Mouse (Mus musculus) spleen, adult 2 months (tissue): ENCODE data around the gene Alox12b. TPM values are rescaled to one million over a fixed set of nuclear protein-coding genes. Genes with fewer than 3 reads are reported as not detected.

Source experiments
- DNase-seq, 2 experiments: peaks; one replicate each; pipeline versions ENCODE4 v3.0.0 to v3.0.0-alpha.2; 2012 to 2021; ENCODE audit warnings: low spot score in 2 of 2, low read depth in 1 of 2
- H3K27ac ChIP-seq: fragments of 200-500 bp; 2 replicates; pipeline ENCODE4 v1.5.1; 2012; ENCODE audit warnings: low read length, inconsistent platforms; ENCODE audit not compliant: insufficient read depth
- H3K27me3 ChIP-seq: fragments of 200-500 bp; 2 replicates; pipeline ENCODE4 v1.6.1; 2012; ENCODE audit warnings: mild to moderate bottlenecking, moderate library complexity, low read length, inconsistent platforms; ENCODE audit not compliant: control insufficient read depth, insufficient read depth
- H3K36me3 ChIP-seq: fragments of 200-500 bp; 2 replicates; pipeline ENCODE4 v1.6.1; 2012; ENCODE audit warnings: mild to moderate bottlenecking, low read length, inconsistent platforms; ENCODE audit not compliant: control insufficient read depth, insufficient read depth
- H3K4me1 ChIP-seq: fragments of 200-500 bp; 2 replicates; pipeline ENCODE4 v1.6.1; 2011; ENCODE audit warnings: inconsistent platforms; ENCODE audit not compliant: control insufficient read depth, insufficient read depth, insufficient read length
- H3K4me3 ChIP-seq: fragments of 200-500 bp; 2 replicates; pipeline ENCODE4 v1.5.1; 2011; ENCODE audit warnings: mild to moderate bottlenecking, inconsistent platforms; ENCODE audit not compliant: insufficient read depth, insufficient read length; ENCODE audit errors: extremely low read depth
- CTCF ChIP-seq: fragments of 200-500 bp; IDR thresholded peaks from 2 replicates; pipeline ENCODE4 v1.5.1; 2011; ENCODE audit warnings: mild to moderate bottlenecking, inconsistent platforms; ENCODE audit not compliant: insufficient read depth, insufficient read length, insufficient replicate concordance; ENCODE audit errors: extremely low read depth
- POLR2A ChIP-seq: fragments of 200-500 bp; IDR thresholded peaks from 2 replicates; pipeline ENCODE4 v1.6.1; 2011; ENCODE audit warnings: low read depth, low read length, inconsistent platforms
- WGBS: fragments of 180-500 bp; shearing (Covaris S2); methylation state at CpG from one replicate; pipeline ENCODE4 v1.1.7; 2018; 5-methylcytosine and 5-hydroxymethylcytosine counted together
- polyA plus RNA-seq: library from polyadenylated mRNA; depleted of rRNA; stranded (reverse); fragments of >200 nt; gene quantifications from 2 replicates; pipeline ENCODE4 v1.2.3, GENCODE M21; 2012

Alox12b gene
- polyA plus RNA-seq, 1 experiment = not detected

DNA sequence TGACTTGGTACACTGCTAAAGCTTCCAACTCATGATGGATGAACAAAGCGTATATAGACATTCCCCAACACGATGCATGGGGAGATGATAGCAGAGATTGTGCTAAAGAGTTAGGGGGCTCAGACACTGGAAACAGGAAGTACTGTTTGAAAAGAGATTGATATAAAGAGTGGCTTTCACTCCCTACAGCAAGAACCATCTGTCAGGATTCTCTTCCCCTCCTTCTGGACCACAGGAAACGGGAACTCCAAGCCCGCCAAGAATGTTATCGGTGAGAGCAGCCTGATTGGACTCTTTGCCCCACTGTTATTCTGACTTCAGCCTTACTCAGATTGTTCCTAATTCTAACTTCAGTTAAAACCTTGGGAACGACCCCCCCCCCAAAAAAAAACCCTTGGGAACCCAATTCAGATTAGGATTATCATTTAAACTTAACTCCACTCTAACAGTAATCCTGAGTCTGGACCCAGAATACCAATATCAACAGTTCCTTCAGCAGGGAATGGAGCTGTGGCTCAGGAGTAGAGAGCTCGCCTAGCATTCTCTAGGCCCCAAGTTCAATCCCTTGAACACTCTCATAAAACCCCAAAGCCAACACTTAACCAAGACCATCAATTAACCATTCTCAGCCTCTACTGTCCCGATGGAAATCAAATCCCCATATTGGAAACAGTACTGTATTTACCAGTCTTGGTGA is 28.2 kb upstream of the Alox12b start:
- Histone ChIP-seq H3K4me1 (peaks cover 5% of the 10 kb centered on the region; the same call in 1 of the 2 replicates), H3K36me3 (no peaks in the 10 kb centered on the region), H3K27me3 (no peaks in the 10 kb centered on the region), H3K4me3 (no peak overlapping the region), H3K27ac (no peak overlapping the region)
- TF ChIP-seq POLR2A (no peak), CTCF (no peak)
- DNase-seq = no peak
- 64% methylated on average over 8 of the region's 8 CpGs for WGBS

DNA sequence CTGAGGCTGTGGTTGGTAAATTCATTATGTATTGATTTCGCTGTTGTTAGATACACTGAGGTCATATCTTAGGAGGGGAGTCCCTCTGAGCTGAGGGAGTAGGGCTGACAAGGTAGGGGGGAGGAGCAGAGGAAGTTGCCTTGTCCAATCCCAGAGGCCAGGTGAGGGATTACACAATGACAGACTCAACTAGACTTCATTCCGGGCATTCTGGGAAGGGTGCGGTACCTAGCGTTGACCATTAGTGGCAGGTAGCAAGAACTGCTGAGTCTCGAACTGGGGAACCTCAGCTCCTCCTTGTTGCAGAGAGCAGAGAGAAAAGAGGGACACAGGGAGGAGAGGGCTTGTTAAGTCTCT is 23.2 kb upstream of the Alox12b start:
- no peak for DNase-seq
- Histone ChIP-seq H3K27me3 (no peaks in the 10 kb centered on the region), H3K4me3 (no peak overlapping the region), H3K4me1 (peaks cover 7% of the 10 kb centered on the region; the same call in 1 of the 2 replicates), H3K36me3 (no peaks in the 10 kb centered on the region), H3K27ac (no peak overlapping the region)
- WGBS = 64% methylated on average over 5 of the region's 5 CpGs
- TF ChIP-seq POLR2A (no peak), CTCF (no peak)

DNA sequence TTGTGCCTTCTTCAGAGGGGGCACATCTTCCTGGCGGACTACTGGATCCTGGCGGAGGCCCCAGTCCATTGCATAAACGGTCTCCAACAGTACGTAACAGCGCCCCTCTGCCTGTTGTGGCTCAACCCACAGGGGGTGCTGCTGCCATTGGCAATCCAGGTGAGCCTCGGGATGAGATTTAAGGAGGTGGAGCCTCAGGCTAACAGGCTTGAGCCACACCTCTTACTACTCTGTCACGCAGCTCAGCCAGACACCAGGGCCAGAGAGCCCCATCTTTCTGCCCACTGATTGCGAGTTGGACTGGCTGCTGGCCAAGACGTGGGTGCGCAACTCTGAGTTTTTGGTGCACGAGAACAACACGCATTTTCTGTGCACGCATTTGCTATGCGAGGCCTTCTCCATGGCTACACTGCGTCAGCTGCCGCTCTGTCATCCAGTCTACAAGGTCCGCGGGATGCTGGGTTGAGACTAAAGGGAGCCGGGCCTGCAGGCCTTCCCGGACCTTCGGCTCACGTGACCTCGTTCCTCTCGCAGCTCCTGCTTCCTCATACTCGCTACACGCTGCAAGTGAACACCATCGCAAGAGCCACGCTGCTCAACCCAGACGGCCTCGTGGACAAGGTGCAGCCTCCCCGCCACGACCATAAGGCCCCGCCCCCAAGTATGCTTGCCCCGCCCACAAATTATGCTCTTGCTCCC is 22.7 kb upstream of the Alox12b start:
- Histone ChIP-seq H3K4me1 (peaks cover 7% of the 10 kb centered on the region; the same call in 1 of the 2 replicates), H3K36me3 (no peaks in the 10 kb centered on the region), H3K4me3 (peak overlapping the region; percentile 51; the same call in 1 of the 2 replicates), H3K27me3 (no peaks in the 10 kb centered on the region), H3K27ac (no peak overlapping the region)
- 10% methylated on average over 34 of the region's 34 CpGs for WGBS
- TF ChIP-seq CTCF (no peak), POLR2A (no peak)
- peak in 1 of 2 experiments; percentile 18 for DNase-seq

DNA sequence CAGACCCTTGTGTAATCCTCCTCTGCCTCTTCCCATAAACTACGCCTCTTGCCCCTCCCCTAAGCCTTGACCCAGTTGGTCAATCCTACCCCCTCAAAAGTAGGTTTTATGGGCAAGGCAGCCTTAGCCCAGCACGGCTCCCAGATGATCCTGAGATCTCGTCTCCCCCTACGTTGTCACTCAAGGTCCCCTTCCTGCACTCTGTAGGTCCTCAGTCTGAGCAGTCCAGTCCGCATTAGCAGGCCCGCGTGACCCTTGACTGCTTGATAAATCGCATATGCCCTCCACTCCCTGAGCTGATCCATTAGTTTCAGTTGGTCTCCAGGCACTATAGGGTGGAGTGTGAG is 22.2 kb upstream of the Alox12b start:
- 76% methylated on average over 8 of the region's 8 CpGs for WGBS
- Histone ChIP-seq H3K27me3 (no peaks in the 10 kb centered on the region), H3K27ac (no peak overlapping the region), H3K4me1 (peaks cover 7% of the 10 kb centered on the region; the same call in 1 of the 2 replicates), H3K4me3 (peak overlapping the region; percentile 51; the same call in 1 of the 2 replicates), H3K36me3 (no peaks in the 10 kb centered on the region)
- no peak for DNase-seq
- TF ChIP-seq POLR2A = no peak
- TF ChIP-seq CTCF = no peak

DNA sequence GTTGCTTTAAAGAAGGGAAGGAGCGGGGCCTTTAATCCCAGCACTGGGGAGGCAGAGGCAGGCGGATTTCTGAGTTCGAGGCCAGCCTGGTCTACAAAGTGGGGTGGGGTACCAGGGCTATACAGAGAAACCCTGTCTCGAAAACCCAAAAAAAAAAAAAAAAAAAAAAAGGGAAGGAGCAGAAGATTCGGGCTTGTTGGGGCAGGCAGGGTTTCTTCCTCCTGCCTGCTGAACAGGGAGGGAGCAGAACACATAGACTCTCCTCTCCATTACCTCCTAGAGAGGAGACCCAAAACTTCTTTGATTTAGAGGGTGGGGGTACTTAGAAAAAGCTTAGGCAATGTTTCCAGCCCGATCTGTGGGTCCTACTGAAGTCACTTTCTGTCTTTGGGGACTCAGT is 21.4 kb upstream of the Alox12b start:
- no peak for DNase-seq
- Histone ChIP-seq H3K4me3 (no peak overlapping the region), H3K36me3 (no peaks in the 10 kb centered on the region), H3K27me3 (no peaks in the 10 kb centered on the region), H3K27ac (no peak overlapping the region), H3K4me1 (peaks cover 7% of the 10 kb centered on the region; the same call in 1 of the 2 replicates)
- TF ChIP-seq CTCF (no peak), POLR2A (no peak)
- WGBS = 61% methylated on average over 6 of the region's 6 CpGs

DNA sequence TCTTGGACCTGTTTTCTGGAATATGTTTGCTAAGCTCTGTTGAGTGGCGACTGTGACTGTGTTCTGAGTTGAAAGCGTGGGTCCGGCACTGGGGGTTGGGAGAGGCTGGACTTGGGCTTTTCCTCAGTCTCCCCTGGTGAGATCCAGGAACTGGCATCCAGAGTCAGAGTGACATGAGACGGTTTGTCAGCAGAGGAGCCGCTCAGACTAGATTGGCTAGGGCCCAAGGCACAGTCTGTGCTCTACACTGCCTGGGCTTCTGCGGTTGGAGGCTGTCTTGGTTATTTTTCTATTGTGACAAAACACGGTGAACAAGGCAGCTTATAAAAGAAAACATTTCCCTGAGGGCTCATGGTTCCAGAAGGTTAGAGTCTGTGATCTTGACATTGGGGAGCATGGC is 9.2 kb upstream of the Alox12b start:
- 81% methylated on average over 7 of the region's 7 CpGs for WGBS
- no peak overlapping the region for H3K4me3 ChIP-seq
- H3K36me3 ChIP-seq = no peaks in the 10 kb centered on the region
- no peak overlapping the region for H3K27ac ChIP-seq
- DNase-seq = no peak
- TF ChIP-seq POLR2A = no peak
- no peak for TF ChIP-seq CTCF
- no peaks in the 10 kb centered on the region for H3K27me3 ChIP-seq
- H3K4me1 ChIP-seq = no peaks in the 10 kb centered on the region
